Mouse (Mus musculus) E14TG2a.4 (cell line): ENCODE measurements around the gene Lypd6.

Experiments
- CTCF ChIP-seq: conservative IDR thresholded peaks from 2 replicates; pipeline ENCODE4 v1.5.1; 2014; ENCODE audit warnings: low read length
- POU5F1 ChIP-seq: IDR thresholded peaks from 2 replicates; pipeline ENCODE4 v1.6.1; 2014; ENCODE audit warnings: low read length, borderline replicate concordance

DNA sequence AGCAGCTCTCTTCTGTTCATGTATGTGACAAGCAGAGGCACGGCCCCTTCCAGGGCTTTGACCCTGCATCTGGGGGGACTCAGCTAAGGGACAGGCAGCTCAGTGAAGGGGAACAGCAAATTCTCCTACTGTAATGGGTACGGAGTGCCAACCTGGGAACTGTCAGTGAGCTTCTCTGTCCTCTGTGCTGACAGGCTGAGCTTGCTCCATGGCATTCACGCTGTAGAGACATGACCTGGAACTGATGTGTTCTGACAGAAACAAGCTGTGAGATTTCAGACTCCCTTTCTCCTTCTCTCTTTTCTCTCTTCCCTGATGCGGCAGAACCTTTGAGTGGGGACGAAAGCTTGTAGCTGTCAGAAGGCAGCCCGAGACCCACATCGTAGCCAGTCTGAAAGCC lies 154.3 kb downstream of the Lypd6 start:
- TF ChIP-seq CTCF (no peak), POU5F1 (no peak)
